Mouse (Mus musculus) cerebellum, postnatal 10 days (tissue): ENCODE measurements around the gene Tmem189.
A peak's percentile ranks its signal among the peaks of the same experiment; 100 is the strongest.

Experiments used
- DNase-seq, 2 experiments: peaks; one replicate each; pipeline ENCODE4 v3.0.0; 2021; ENCODE audit warnings: mixed read lengths in 2 of 2

Tmem189 gene

GRCm38 (mm10) chr2:167689501-167690218, at the start of gene Tmem189:
TSS of gene Tmem189 (minus strand) at chr2:167689822.
- peak; percentile 56 to 63 for DNase-seq

- no peak for DNase-seq
Observed at GRCm38 (mm10) chr2:167739030-167739429, 49.4 kb upstream of the Tmem189 start.

GRCm38 (mm10) chr2:167734861-167735260, 45.2 kb upstream of the Tmem189 start:
- no peak for DNase-seq

GRCm38 (mm10) chr2:167731149-167731548, 41.5 kb upstream of the Tmem189 start:
- peak; percentile 60 to 69 for DNase-seq

GRCm38 (mm10) chr2:167730036-167730435, 40.4 kb upstream of the Tmem189 start:
- no peak for DNase-seq

- peak; percentile 57 to 74 for DNase-seq
Observed at GRCm38 (mm10) chr2:167727161-167727560, 37.5 kb upstream of the Tmem189 start.

- no peak for DNase-seq
Observed at GRCm38 (mm10) chr2:167725879-167726278, 36.3 kb upstream of the Tmem189 start.

GRCm38 (mm10) chr2:167723589-167724206, 34.1 kb upstream of the Tmem189 start:
- DNase-seq = no peak

GRCm38 (mm10) chr2:167722538-167722937, 32.9 kb upstream of the Tmem189 start:
- no peak for DNase-seq

- no peak for DNase-seq
Observed at GRCm38 (mm10) chr2:167721159-167721882, 31.7 kb upstream of the Tmem189 start.

- no peak for DNase-seq
Observed at GRCm38 (mm10) chr2:167719520-167719919, 29.9 kb upstream of the Tmem189 start.

- DNase-seq = no peak
Observed at GRCm38 (mm10) chr2:167717208-167717607, 27.6 kb upstream of the Tmem189 start.

GRCm38 (mm10) chr2:167715008-167715407, 25.4 kb upstream of the Tmem189 start:
- no peak for DNase-seq

GRCm38 (mm10) chr2:167714298-167714697, 24.7 kb upstream of the Tmem189 start:
- DNase-seq = no peak

- no peak for DNase-seq
Observed at GRCm38 (mm10) chr2:167712872-167713821, 23.5 kb upstream of the Tmem189 start.

- DNase-seq = no peak
Observed at GRCm38 (mm10) chr2:167710574-167710973, 21.0 kb upstream of the Tmem189 start.

GRCm38 (mm10) chr2:167709969-167710368, 20.3 kb upstream of the Tmem189 start:
- DNase-seq = no peak

- DNase-seq = no peak
Observed at GRCm38 (mm10) chr2:167708373-167708772, 18.8 kb upstream of the Tmem189 start.

- DNase-seq = no peak
Observed at GRCm38 (mm10) chr2:167706183-167706939, 16.7 kb upstream of the Tmem189 start.

GRCm38 (mm10) chr2:167704409-167704808, 14.8 kb upstream of the Tmem189 start:
- DNase-seq = no peak

- DNase-seq = no peak
Observed at GRCm38 (mm10) chr2:167702126-167702525, 12.5 kb upstream of the Tmem189 start.

- no peak for DNase-seq
Observed at GRCm38 (mm10) chr2:167701472-167701871, 11.8 kb upstream of the Tmem189 start.
